Mouse (Mus musculus): Measurements from ENCODE around the gene Gna15.

Gna15 gene

DNA sequence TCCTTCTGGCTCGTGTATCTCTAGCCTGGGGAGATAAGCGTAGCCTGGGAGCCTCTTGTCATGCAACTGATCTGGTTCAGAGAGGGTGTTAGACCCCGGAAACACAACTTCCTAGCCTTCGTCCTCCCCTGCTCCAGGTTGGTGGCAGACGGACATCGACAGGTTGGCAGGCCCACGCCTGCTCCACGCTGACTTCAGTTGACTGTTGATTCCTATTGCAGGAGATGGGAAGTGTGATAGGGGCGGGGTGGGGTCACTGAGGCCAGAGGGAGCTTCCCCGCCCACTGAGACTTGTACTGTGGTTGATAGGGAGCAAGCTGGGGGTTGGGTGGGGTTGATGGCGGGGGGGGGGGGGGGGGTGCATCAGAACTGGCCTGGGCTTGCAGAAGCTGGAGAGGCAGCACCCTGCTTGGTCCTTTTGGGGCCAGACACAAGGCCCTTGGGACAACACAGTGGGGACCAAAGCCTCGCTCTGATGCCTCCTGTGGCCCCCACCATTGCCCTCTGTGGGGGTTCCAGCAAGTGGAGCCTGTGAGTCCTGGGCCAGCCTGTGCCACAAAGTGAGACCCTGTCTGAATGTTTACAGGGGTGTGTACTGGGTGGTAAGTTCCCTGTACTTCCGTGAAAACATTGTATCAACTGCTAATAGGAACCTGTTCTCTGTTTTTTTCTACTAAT lies 1.1 kb upstream of the Gna15 start:
- in situ Hi-C loops (cut with MboI; ENCODE audit: low sequenced_read_pairs) = no loop called here

GRCm38 (mm10) chr10:81523570-81523969 lies 455 bp downstream of the Gna15 start:
- in situ Hi-C loops (cut with MboI; ENCODE audit: low sequenced_read_pairs) = no loop called here

DNA sequence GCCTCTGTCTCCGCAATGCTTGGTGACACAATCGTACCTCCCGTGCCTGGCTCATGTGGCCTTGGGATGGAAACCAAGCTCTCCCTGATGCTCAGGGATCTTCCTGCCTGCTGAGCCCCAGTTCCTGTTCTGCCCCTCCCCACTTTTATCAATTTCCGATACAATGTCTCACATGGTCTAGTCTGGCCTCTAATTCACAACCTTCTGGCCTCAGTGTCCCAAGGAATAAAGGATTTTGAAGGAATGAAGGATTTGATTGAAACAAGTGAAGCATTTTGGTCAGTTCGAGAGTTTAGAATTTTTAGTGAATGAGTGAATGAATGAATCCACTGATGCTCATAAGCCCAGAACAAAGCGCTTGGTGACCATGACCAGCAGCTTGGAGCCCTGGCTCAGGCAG lies 883 bp downstream of the Gna15 start:
- in situ Hi-C loops (cut with MboI; ENCODE audit: low sequenced_read_pairs) = no loop called here

GRCm38 (mm10) chr10:81519978-81520365 lies 4.1 kb downstream of the Gna15 start:
- in situ Hi-C loops (cut with MboI; ENCODE audit: low sequenced_read_pairs) = no loop called here

- in situ Hi-C loops (cut with MboI; ENCODE audit: low sequenced_read_pairs) = no loop called here
Measured at GRCm38 (mm10) chr10:81519227-81519977, 4.6 kb downstream of the Gna15 start.

DNA sequence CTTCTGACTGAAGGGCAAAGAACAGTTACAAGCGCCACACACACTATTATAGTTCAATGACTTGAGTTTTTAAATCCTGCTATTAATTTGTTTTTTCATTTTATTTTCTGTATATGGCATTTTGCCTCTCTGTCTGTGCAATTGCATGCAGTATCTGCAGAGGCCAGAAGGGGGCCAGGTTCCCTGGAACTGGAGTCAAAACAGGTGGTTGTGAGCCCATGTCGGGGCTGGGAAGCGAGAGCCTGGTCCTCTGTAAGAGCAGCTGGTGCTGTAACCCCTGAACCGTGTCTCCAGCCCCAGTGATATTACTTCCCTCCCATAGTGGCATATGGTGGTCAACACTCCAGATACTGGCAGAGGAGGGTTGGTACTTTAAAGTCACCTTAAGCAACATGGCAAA lies 5.5 kb downstream of the Gna15 start:
- in situ Hi-C loops (cut with MboI; ENCODE audit: low sequenced_read_pairs) = no loop called here

DNA sequence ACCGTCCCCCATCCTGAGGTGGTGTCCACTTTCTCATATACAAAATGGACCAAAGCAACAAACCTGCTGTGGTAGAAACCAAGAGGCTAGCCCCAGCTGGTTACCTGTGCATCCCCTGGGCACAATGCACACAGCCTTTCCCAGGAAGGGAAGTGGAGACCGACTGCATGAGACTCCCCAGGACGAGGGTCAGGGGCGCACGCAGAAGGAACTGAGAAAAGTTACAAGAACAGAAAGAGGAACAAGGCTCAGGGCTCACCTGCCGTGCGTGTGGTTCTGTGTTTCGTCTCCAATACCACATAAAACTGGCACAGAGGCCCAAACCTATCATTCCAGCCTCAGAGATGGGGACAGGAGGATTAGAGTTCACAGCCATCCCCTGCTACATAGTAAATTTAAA lies 6.8 kb downstream of the Gna15 start:
- in situ Hi-C loops (cut with MboI; ENCODE audit: low sequenced_read_pairs) = no loop called here

GRCm38 (mm10) chr10:81513798-81514197 lies 10.2 kb downstream of the Gna15 start:
- in situ Hi-C loops (cut with MboI; ENCODE audit: low sequenced_read_pairs) = no loop called here

GRCm38 (mm10) chr10:81510246-81510810 lies 13.7 kb downstream of the Gna15 start:
- in situ Hi-C loops (cut with MboI; ENCODE audit: low sequenced_read_pairs) = no loop called here

GRCm38 (mm10) chr10:81507691-81508489 lies 16.1 kb downstream of the Gna15 start:
- in situ Hi-C loops (cut with MboI; ENCODE audit: low sequenced_read_pairs) = no loop called here

DNA sequence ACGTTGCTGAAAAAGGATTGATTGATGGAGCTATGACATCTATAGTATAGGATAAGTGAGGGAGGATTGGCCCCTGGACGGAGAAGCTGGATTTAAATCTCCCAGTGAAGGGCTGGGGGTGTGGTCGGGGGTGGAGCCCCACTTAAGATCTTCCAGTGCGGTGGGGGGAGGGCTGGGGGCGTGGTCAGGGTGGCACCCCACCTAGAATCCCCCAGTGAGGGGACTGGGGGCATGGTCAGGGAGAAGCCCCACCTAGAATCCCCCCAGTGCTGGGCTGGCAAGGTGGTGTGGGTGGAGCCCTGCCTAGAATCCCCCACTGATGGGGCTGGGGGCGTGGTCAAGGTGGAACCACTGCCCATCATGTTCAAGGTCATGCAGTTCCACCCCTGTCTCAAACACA lies 16.9 kb downstream of the Gna15 start:
- in situ Hi-C loops (cut with MboI; ENCODE audit: low sequenced_read_pairs) = no loop called here

GRCm38 (mm10) chr10:81505016-81505664 lies 18.9 kb downstream of the Gna15 start:
- in situ Hi-C loops (cut with MboI; ENCODE audit: low sequenced_read_pairs) = no loop called here

DNA sequence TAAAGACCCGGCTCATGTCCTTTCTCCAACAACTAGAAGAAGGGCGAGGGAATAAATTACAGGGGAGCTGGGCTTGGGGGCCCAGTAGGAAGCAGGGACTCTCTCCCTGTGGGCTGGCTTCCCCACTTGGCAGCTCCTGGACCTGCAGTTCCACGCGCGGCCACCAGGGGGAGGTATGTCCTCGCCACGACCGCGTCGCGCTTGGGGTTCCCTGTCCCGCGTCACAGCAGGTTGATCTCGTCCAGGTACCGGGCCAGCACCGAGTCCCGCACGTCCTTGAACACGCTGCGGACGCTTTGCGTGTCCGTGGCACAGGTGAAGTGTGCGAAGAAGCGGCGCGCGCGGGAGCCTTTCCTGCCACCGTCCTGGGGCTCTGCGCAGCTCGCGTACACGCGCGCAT lies 21.4 kb downstream of the Gna15 start:
- in situ Hi-C loops (cut with MboI; ENCODE audit: low sequenced_read_pairs) = no loop called here

- in situ Hi-C loops (cut with MboI; ENCODE audit: low sequenced_read_pairs) = no loop called here
Measured at GRCm38 (mm10) chr10:81501863-81502262, 22.2 kb downstream of the Gna15 start.

- in situ Hi-C loops (cut with MboI; ENCODE audit: low sequenced_read_pairs) = no loop called here
Measured at GRCm38 (mm10) chr10:81500032-81500431, 24.0 kb downstream of the Gna15 start, which contains the start of gene S1pr4. Gene S1pr4 (minus strand): TSS chr10:81500132.

GRCm38 (mm10) chr10:81499250-81499901 lies 24.6 kb downstream of the Gna15 start:
- in situ Hi-C loops (cut with MboI; ENCODE audit: low sequenced_read_pairs) = no loop called here

GRCm38 (mm10) chr10:81498316-81499249 lies 25.4 kb downstream of the Gna15 start:
- in situ Hi-C loops (cut with MboI; ENCODE audit: low sequenced_read_pairs) = no loop called here

DNA sequence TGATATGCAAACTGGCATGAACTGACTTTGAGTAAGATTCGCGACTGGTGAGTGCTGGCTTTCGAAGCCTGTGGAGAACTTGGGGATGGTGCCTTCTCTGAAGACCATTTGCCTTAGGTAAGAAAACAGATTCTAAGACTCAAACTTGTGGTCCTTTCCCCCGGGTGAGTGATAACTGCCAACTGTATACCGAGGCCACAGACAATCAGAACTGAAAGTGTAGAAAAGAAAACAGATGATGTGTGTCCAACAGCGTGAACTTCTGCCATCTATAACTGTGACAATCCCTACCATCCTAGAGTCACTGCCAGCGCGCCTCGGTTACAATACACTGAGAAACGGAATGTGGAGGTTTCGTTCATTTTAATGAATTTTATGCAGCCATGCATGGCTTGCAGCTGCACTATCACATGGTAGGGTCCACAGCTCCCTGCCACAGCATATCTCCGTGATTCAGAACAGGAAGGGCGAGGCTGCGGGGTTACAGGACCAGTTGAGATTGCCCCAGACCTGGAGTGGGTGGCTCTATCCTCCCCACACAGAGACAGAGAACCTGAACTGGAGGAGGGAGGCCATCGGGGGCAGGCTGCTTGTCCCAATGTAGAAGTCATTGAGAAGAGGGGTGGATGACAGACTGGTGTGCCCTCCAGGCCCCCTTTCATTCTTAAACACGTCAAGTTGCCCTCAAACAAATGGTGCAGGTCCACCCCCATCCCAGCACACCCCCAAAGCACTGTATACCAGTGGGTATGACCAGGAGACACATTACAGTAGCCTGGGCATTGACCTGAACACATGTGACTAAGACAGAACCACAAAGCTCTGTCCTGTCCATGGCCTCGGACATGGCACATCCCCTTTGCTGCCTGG lies 26.4 kb downstream of the Gna15 start:
- in situ Hi-C loops (cut with MboI; ENCODE audit: low sequenced_read_pairs) = no loop called here

Measured in CH12F3 (cell line).